Mouse (Mus musculus): ENCODE results near the gene Zfp639. TPM values are rescaled to one million over a fixed set of nuclear protein-coding genes. Genes with fewer than 3 reads are reported as not detected.

Zfp639 gene
- total and polyA plus RNA-seq, 3 experiments = 34.1 to 302 (median 35.4) TPM

GRCm38 (mm10) chr3:32490928-32491315 is 19.1 kb upstream of the Zfp639 start:
- Histone ChIP-seq H3K27me3 (ENCODE audit: control insufficient read depth in 1 of 2, insufficient read depth in 2 of 2, low read length in 2 of 2) (peaks cover 0 to 3% of the 10 kb centered on the region in 2 experiments; a peak in 1 of 4 replicates), H3K36me3 (ENCODE audit: control insufficient read depth in 1 of 2, insufficient read depth in 2 of 2, low read length in 2 of 2) (no peaks in the 10 kb centered on the region), H3K4me1 (ENCODE audit: control insufficient read depth in 1 of 2, insufficient read depth in 2 of 2, low read length in 2 of 2) (peaks cover 0 to 2% of the 10 kb centered on the region in 2 experiments; a peak in 1 of 4 replicates), H3K79me2 (ENCODE audit: control insufficient read depth, insufficient read depth, low read length, poor library complexity) (no peaks in the 10 kb centered on the region), H3K9ac (ENCODE audit: control insufficient read depth, low read depth, low read length, poor library complexity, severe bottlenecking) (no peak overlapping the region), H3K9me3 (replicated peaks; ENCODE audit: insufficient read depth, low read length) (no peaks in the 10 kb centered on the region), H3K27ac (ENCODE audit: control insufficient read depth, low read depth, low read length) (no peak overlapping the region), H3K4me3 (ENCODE audit: control insufficient read depth in 1 of 2, insufficient read depth in 1 of 2, low read depth in 2 of 2, low read length in 2 of 2) (no peak overlapping the region)
- DNase-seq (ENCODE audit: low read depth, low spot score) = no peak
- TF ChIP-seq RCOR1 (IDR thresholded peaks at IDR 0.05; ENCODE audit: low read depth, low read length) (no peak), CHD1 (IDR thresholded peaks at IDR 0.05; ENCODE audit: low read depth, low read length) (no peak), EP300 (IDR thresholded peaks at IDR 0.05; ENCODE audit: low read depth in 1 of 2, low read length in 2 of 2) (no peak), MEF2A (IDR thresholded peaks at IDR 0.05; ENCODE audit: extremely low read depth, insufficient replicate concordance, low read depth, low read length, poor library complexity, severe bottlenecking) (no peak), CTCF (IDR thresholded peaks at IDR 0.05 in 2 of 3, conservative IDR thresholded peaks at IDR 0.05 in 1 of 3; ENCODE audit: control insufficient read depth in 1 of 3, insufficient read depth in 1 of 3, low read depth in 2 of 3, low read length in 3 of 3, poor library complexity in 1 of 3, severe bottlenecking in 1 of 3) (no peak), NRF1 (IDR thresholded peaks at IDR 0.05; ENCODE audit: insufficient read depth, low read depth, low read length, poor library complexity, severe bottlenecking) (no peak), USF2 (IDR thresholded peaks at IDR 0.05; ENCODE audit: borderline replicate concordance in 1 of 2, insufficient read depth in 1 of 2, low read depth in 1 of 2, low read length in 2 of 2) (no peak), ETS1 (IDR thresholded peaks at IDR 0.05; ENCODE audit: low read depth, low read length) (no peak), UBTF (IDR thresholded peaks at IDR 0.05; ENCODE audit: borderline replicate concordance, insufficient read depth, low read depth, low read length) (no peak), KAT2A (conservative IDR thresholded peaks at IDR 0.05; ENCODE audit: low read depth, low read length) (no peak), HCFC1 (IDR thresholded peaks at IDR 0.05; ENCODE audit: low read depth, low read length) (no peak), MAFK (IDR thresholded peaks at IDR 0.05; ENCODE audit: borderline replicate concordance, low read depth, low read length) (no peak), TBP (IDR thresholded peaks at IDR 0.05; ENCODE audit: low read depth, low read length) (no peak), TAL1 (IDR thresholded peaks at IDR 0.05; ENCODE audit: low read length) (no peak), GATA1 (IDR thresholded peaks at IDR 0.05; ENCODE audit: low read depth, low read length) (no peak), JUND (IDR thresholded peaks at IDR 0.05; ENCODE audit: low read depth, low read length) (no peak), RAD21 (IDR thresholded peaks at IDR 0.05; ENCODE audit: low read depth, low read length) (no peak)
